Mouse (Mus musculus) heart, adult 2 months (tissue): ENCODE results near the gene 2310030G06Rik. TPM values are rescaled to one million over a fixed set of nuclear protein-coding genes. Genes with fewer than 3 reads are reported as not detected.

Experiments
- DNase-seq, 2 experiments: peaks; one replicate each; pipeline ENCODE4 v3.0.0; 2021
- H3K27ac ChIP-seq: fragments of 200-600 bp; 2 replicates; pipeline ENCODE4 v1.8.1; 2022
- H3K27me3 ChIP-seq: fragments of 200-500 bp; 2 replicates; pipeline ENCODE4 v1.6.1; 2012; ENCODE audit warnings: mild to moderate bottlenecking, low read length, inconsistent platforms, mixed read lengths; ENCODE audit not compliant: control insufficient read depth, insufficient read depth
- H3K36me3 ChIP-seq: fragments of 200-500 bp; 2 replicates; pipeline ENCODE4 v1.6.1; 2012; ENCODE audit warnings: low read length, inconsistent platforms; ENCODE audit not compliant: control insufficient read depth, insufficient read depth
- H3K4me1 ChIP-seq: fragments of 200-500 bp; 2 replicates; pipeline ENCODE4 v1.6.1; 2011; ENCODE audit warnings: low read length; ENCODE audit not compliant: control insufficient read depth, insufficient read depth
- H3K4me3 ChIP-seq: fragments of 200-600 bp; 2 replicates; pipeline ENCODE4 v1.8.1; 2022
- H3K79me2 ChIP-seq: fragments of 200-500 bp; replicated peaks from 2 replicates; pipeline ENCODE4 v1.6.1; 2012; ENCODE audit warnings: mild to moderate bottlenecking, inconsistent platforms, low read length, moderate library complexity, mixed read lengths; ENCODE audit not compliant: control insufficient read depth, insufficient read depth
- H3K9ac ChIP-seq: fragments of 200-500 bp; 2 replicates; pipeline ENCODE4 v1.6.1; 2012; ENCODE audit warnings: low read depth, mild to moderate bottlenecking, control low read depth, inconsistent platforms, low read length, mixed read lengths
- CTCF ChIP-seq: fragments of 200-600 bp; IDR thresholded peaks from 2 replicates; pipeline ENCODE4 v1.8.1; 2022; ENCODE audit warnings: antibody characterized with exemption, mild to moderate bottlenecking, moderate library complexity
- EP300 ChIP-seq: fragments of 200-500 bp; IDR thresholded peaks from 2 replicates; pipeline ENCODE4 v1.6.1; 2011; ENCODE audit warnings: low read depth, low read length, control low read depth; ENCODE audit not compliant: insufficient read depth
- POLR2A ChIP-seq: fragments of 200-500 bp; IDR thresholded peaks from 2 replicates; pipeline ENCODE4 v1.6.1; 2011; ENCODE audit warnings: mild to moderate bottlenecking, low read depth, low read length, control low read depth; ENCODE audit not compliant: insufficient read depth
- WGBS: fragments of 180-500 bp; shearing (Covaris S2); methylation state at CpG from one replicate; pipeline ENCODE4 v1.1.7; 2018; 5-methylcytosine and 5-hydroxymethylcytosine counted together
- intact Hi-C: fragments of 180-260 bp; cut with DNase I; formaldehyde crosslinking; loops from one replicate; pipeline ENCODE4 v1.15.1; 2025
- polyA plus RNA-seq: library from polyadenylated mRNA; depleted of rRNA; stranded (reverse); fragments of >200 nt; gene quantifications from 2 replicates; pipeline ENCODE4 v1.2.3, GENCODE M21; 2012
- total RNA-seq, 2 experiments: library from RNA; stranded (reverse); gene quantifications; 2 replicates each; pipeline ENCODE4 v1.2.3; 2021

2310030G06Rik gene
- total and polyA plus RNA-seq, 3 experiments: 2.9 to 5.6 (median 4.3) TPM

DNA sequence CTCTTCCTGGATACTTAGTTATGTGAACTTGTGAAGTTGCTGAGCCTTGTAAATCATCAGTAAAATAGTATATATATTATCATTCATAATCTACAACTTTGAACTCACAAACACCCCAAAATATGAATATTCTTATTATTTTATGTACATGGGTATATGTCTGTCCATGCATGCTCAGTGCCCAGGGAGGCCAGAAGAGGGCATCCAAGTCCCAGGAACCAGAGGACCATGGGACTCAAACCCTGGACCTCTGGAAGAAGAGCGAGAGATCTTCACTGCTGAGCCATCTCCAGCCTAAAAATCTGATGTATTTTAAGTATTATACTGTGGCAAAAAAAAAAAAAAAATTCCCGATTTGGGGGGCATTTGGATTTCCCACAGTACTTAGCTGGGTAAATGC is 37.2 kb downstream of the 2310030G06Rik start:
- Histone ChIP-seq H3K4me1 (no peaks in the 10 kb centered on the region), H3K27me3 (no peaks in the 10 kb centered on the region), H3K36me3 (no peaks in the 10 kb centered on the region), H3K79me2 (no peaks in the 10 kb centered on the region), H3K9ac (no peak overlapping the region), H3K4me3 (no peak overlapping the region), H3K27ac (no peak overlapping the region)
- WGBS: 24% methylated on average over 2 of the region's 2 CpGs
- no peak for DNase-seq
- TF ChIP-seq POLR2A: no peak
- TF ChIP-seq EP300: 0 out of 2 replicates have a peak, but pooled peaks have one; percentile 42
- peak; percentile 81 for TF ChIP-seq CTCF
- intact Hi-C loops: loop anchor here (1.0 to 2.0 kb wide), 2 partner anchors 26 to 54 kb away; no protein-coding TSS in a partner anchor

DNA sequence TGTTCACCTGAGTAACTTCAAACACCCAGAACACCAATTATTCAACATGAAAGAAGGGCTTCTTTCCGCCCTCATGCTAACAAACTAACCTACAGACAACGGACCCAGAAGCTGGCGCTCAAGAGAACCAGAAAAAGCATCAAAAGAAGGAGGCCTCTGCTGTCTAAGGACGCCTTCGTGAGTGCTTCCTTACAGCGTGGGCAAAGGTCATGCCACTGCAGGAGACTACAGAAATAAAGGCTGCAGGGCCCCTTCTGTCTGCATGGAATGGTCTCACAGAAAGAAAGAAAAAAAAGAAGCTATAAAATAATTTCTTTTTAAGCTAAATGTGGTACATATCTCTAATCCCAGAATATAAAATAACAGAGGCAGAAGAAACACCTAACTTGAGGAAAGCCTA is 41.4 kb downstream of the 2310030G06Rik start:
- no peaks in the 10 kb centered on the region for H3K4me1 ChIP-seq
- TF ChIP-seq CTCF: no peak
- TF ChIP-seq EP300: no peak
- TF ChIP-seq POLR2A: no peak
- H3K36me3 ChIP-seq: no peaks in the 10 kb centered on the region
- no peaks in the 10 kb centered on the region for H3K79me2 ChIP-seq
- no peak for DNase-seq
- H3K27me3 ChIP-seq: no peaks in the 10 kb centered on the region
- H3K9ac ChIP-seq: no peak overlapping the region
- no peak overlapping the region for H3K27ac ChIP-seq
- intact Hi-C loops: no loop called here
- WGBS: 79% methylated on average over 6 of the region's 6 CpGs
- no peak overlapping the region for H3K4me3 ChIP-seq

DNA sequence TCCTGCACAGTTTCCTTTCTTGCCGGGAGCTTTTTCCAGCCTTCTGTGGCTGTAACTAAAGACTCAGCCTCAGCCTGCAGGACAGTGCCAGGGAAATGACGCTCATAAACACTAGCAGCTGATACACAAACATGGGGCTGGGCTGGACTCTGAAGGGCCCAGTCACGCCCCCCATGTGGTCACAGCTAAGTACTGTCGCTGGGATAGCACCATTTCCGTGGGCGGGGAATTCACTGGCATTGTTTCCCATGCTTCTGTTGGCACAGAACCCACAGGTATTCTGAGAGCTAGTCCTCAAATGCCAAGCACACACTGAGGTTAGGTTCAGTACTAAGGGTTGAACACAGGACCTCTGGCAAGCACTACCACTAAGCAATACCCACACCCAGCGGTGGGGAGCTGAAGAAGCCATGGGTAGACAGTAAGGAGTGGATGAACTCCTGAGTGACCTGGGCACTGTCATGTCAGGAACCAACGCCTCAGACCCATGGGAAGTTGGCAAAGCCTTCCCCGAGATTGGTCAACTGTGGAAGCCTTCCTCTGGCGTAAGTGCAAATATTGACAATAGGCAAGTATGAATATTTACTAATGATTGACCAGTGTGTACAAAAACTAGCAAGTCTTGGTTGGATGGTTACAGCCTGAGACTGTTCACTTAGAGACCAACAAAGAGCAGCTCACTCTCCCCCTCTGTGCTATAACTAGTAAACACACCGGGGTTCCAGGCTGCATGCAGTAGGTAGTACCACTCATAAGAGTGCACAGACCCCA is 45.2 kb downstream of the 2310030G06Rik start:
- Histone ChIP-seq H3K9ac (no peak overlapping the region), H3K27ac (no peak overlapping the region; the same call in 1 of the 2 replicates), H3K4me3 (no peak overlapping the region), H3K36me3 (no peaks in the 10 kb centered on the region), H3K79me2 (no peaks in the 10 kb centered on the region), H3K27me3 (no peaks in the 10 kb centered on the region), H3K4me1 (peaks cover 2% of the 10 kb centered on the region; the same call in 1 of the 2 replicates)
- peak; percentile 30 to 41 for DNase-seq
- TF ChIP-seq POLR2A (no peak), EP300 (no peak), CTCF (peak; percentile 41)
- intact Hi-C loops: no loop called here
- 49% methylated on average over 11 of the region's 11 CpGs for WGBS

DNA sequence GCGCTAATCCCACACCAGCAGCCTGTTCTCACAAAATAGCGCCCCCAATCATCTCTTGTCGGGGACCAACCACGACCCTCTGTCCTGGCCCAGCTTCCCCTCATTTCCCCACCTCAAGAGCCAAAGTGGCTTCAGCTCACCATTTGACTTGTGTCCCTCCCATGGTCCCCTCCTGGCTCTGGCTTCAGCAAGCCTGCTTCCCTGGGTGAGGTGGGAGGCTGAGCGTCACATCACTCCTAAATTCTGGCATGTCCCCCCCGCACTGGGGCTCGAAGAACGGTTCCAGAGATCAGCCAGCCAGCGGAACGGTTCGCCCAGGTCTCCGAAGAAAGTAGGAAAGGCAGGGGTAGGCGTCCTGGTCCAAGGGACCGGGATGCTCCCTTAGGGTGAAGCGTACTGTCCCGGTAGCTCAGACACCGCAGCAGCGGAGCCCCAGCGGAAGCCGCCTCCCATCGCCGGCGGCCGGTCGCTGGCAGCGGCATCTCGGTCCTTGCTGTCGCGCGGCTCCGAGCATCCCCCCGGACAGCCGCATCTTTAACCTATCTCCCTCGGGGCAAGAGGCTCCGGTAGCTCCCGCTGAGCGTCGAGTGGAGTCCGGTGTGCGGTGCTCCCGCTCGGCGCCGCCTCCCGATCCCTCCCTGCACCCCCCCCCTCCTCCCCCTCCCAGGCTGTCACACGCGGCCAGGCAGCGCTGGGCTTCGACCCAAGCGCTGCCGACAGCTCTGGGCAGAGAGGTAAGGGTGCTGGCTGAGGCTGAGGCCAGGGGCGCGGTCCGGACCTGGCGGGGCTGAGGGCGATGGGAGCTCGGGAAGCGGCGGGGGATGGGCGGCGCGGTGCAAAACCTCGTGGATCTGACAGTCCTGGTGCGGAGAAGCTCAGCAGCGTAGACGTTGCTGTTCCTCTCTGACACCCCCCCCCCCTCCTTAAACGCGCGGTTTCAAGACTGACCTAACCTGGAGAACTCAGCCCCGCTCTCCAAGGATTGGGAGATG is 47.6 kb downstream of the 2310030G06Rik start:
- WGBS: 1% methylated on average over 70 of the region's 70 CpGs
- DNase-seq: peak; percentile 57 to 69
- Histone ChIP-seq H3K9ac (peak overlapping the region; percentile 54), H3K27me3 (no peaks in the 10 kb centered on the region), H3K4me3 (peak overlapping the region; percentile 49), H3K79me2 (no peaks in the 10 kb centered on the region), H3K4me1 (peaks cover 2% of the 10 kb centered on the region; the same call in 1 of the 2 replicates), H3K36me3 (no peaks in the 10 kb centered on the region), H3K27ac (peak overlapping the region; percentile 45; the same call in 1 of the 2 replicates)
- TF ChIP-seq POLR2A (no peak), CTCF (no peak), EP300 (no peak)
- intact Hi-C loops: loop anchor here (2.0 to 5.0 kb wide), 2 partner anchors 39 to 70 kb away; partner anchors contain the start of genes Dixdc1 and Fdxacb1

DNA sequence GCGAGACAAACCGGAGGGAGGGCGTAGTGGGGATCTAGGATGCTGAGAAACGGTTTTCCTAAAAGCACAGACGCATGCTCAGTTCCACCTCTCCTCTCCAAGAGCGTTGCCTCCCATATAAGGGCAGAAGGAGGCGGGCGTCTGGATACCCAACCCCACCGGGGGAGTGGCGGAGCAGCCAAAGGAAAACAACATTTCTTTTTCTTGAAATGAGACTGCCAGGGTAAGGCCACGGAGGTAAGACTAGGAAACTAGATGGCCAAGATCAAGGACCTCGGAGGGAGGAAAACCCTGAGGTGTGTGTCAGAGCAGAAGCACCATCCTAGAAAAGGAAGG is 48.7 kb downstream of the 2310030G06Rik start:
- intact Hi-C loops: loop anchor here (2.0 to 5.0 kb wide), 2 partner anchors 40 to 71 kb away; partner anchors contain the start of genes Dixdc1 and Fdxacb1
- peak overlapping the region; percentile 49; the same call in 1 of the 2 replicates for H3K4me3 ChIP-seq
- 7% methylated on average over 12 of the region's 12 CpGs for WGBS
- H3K27ac ChIP-seq: peak overlapping the region; percentile 26; the same call in 1 of the 2 replicates
- TF ChIP-seq POLR2A (peak; percentile 77), CTCF (no peak)
- H3K79me2 ChIP-seq: no peaks in the 10 kb centered on the region
- H3K36me3 ChIP-seq: no peaks in the 10 kb centered on the region
- peaks cover 2% of the 10 kb centered on the region; the same call in 1 of the 2 replicates for H3K4me1 ChIP-seq
- peak; percentile 77 to 81 for DNase-seq
- no peaks in the 10 kb centered on the region for H3K27me3 ChIP-seq
- peak overlapping the region; percentile 43; the same call in 1 of the 2 replicates for H3K9ac ChIP-seq
